Comparison of ENCODE assay signal across 22 mouse cellular contexts in the genomic region with DNA sequence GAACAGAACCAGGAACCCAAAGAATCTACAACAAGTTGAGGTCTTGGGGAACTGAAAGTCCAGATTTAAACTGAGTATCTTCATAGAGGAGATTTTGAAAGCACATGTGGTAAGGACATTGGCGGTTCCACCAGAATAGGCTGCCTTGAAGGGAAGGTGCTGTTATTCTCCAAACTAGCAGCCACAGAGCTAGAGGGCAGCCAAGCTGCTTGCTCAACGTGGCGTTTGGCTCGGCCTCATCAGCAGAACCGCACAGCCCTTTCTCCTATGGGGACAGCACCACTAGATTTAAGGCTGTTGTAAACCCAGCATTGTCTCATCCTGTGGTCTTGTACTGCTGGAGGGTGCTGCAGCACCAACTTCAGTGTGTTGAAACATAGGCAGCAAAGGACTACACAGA. TPM values are rescaled to one million over a fixed set of nuclear protein-coding genes. Genes with fewer than 3 reads are reported as not detected.
DNase-seq lines count a peak whose midpoint lies in the region; TF ChIP-seq lines count a peak whose summit lies in the region.
"Had no signal": no experiment of that assay in that cellular context is flagged by ENCODE, and none has a peak within 500 bp of the region (broad histone marks: within the 10 kb centered on the region; RNA-seq: fewer than 3 reads in every experiment).

No protein-coding gene starts in this region.

- H3K27ac ChIP-seq in spleen, adult 2 months (ENCODE audit: insufficient read depth, low read length) = peak overlapping the region; percentile 65; the same call in 1 of the 2 replicates
- H3K27ac ChIP-seq in bone marrow macrophage, adult 2 months (ENCODE audit: insufficient read depth, low read depth, low read length) = peak overlapping the region; percentile 11
- peak overlapping the region; percentile 52 for H3K27ac ChIP-seq in macrophage
- H3K27ac ChIP-seq: gastrocnemius, adult 2 months; limb, embryonic 13.5 days; stomach, embryonic 15.5 days had no signal

- H3K36me3 ChIP-seq in spleen, adult 2 months (ENCODE audit: control insufficient read depth, insufficient read depth, low read length) = no peaks in the 10 kb centered on the region
- no peaks in the 10 kb centered on the region for H3K36me3 ChIP-seq in macrophage (ENCODE audit: inconsistent target)
- H3K36me3 ChIP-seq: heart, embryonic 12.5 days; limb, embryonic 13.5 days; stomach, embryonic 15.5 days had no signal

- intact Hi-C loops in heart, postnatal 25 days (cut with DNase I) = no loop called here

- peaks cover 19% of the 10 kb centered on the region for H3K4me1 ChIP-seq in spleen, adult 2 months (ENCODE audit: control insufficient read depth, insufficient read depth, insufficient read length)
- H3K4me1 ChIP-seq in bone marrow macrophage, adult 2 months (ENCODE audit: control insufficient read depth, insufficient read depth, low read length) = peaks cover 30% of the 10 kb centered on the region
- H3K4me1 ChIP-seq: heart, embryonic 12.5 days; limb, embryonic 13.5 days; stomach, embryonic 15.5 days had no signal

- TF ChIP-seq POLR2A in spleen, adult 2 months (IDR thresholded peaks at IDR 0.05; ENCODE audit: low read depth, low read length) = no peak
- TF ChIP-seq POLR2A in bone marrow macrophage, adult 2 months (IDR thresholded peaks at IDR 0.05; ENCODE audit: borderline replicate concordance, low read depth, low read length) = no peak

- 39% methylated on average over 5 of the region's 5 CpGs for WGBS in spleen, adult 2 months
- WGBS in macrophage (ENCODE audit: missing documents) = 17% methylated on average over 5 of the region's 5 CpGs

- peak in 1 of 2 experiments; percentile 37 for DNase-seq in spleen, adult 2 months (ENCODE audit: low read depth in 1 of 2, low spot score in 2 of 2)
- DNase-seq in spleen, postnatal 4 days (ENCODE audit: low spot score in 2 of 2) = no peak
- DNase-seq in left cerebral cortex, adult 18-20 months (ENCODE audit: low spot score in 2 of 2) = no peak
- DNase-seq in heart, postnatal 25 days (ENCODE audit: low spot score) = no peak
- DNase-seq in lung, postnatal 25 days (ENCODE audit: low spot score) = no peak
- DNase-seq: adrenal gland, postnatal 25 days; cerebellum, adult 2 months; cerebellum, postnatal 36 days; gastrocnemius, adult 2 months; heart, adult 11 months; heart, postnatal 14 days; kidney, postnatal 36 days; lung, embryonic 14.5 days; lung, postnatal 4 days; midbrain, embryonic 14.5 days; thymus, adult 18-20 months had no signal

- H3K79me2 ChIP-seq in macrophage (ENCODE audit: inconsistent target) = no peaks in the 10 kb centered on the region

- TF ChIP-seq CTCF in spleen, adult 2 months (IDR thresholded peaks at IDR 0.05; ENCODE audit: extremely low read depth, insufficient read depth, insufficient read length, insufficient replicate concordance) = no peak
- TF ChIP-seq CTCF in bone marrow macrophage, adult 2 months (IDR thresholded peaks at IDR 0.05; ENCODE audit: low read depth, low read length) = no peak

- no peak overlapping the region for H3K4me3 ChIP-seq in spleen, adult 2 months (ENCODE audit: extremely low read depth, insufficient read depth, insufficient read length)
- H3K4me3 ChIP-seq in bone marrow macrophage, adult 2 months (ENCODE audit: insufficient read depth, low read length) = no peak overlapping the region
- H3K4me3 ChIP-seq in macrophage (ENCODE audit: inconsistent target) = no peak overlapping the region
- H3K4me3 ChIP-seq: gastrocnemius, adult 2 months; heart, embryonic 12.5 days; limb, embryonic 13.5 days; stomach, embryonic 15.5 days had no signal

- H3K27me3 ChIP-seq in spleen, adult 2 months (ENCODE audit: control insufficient read depth, insufficient read depth, low read length) = no peaks in the 10 kb centered on the region
- H3K27me3 ChIP-seq: Patski; stomach, embryonic 15.5 days had no signal

RNA-seq across cellular contexts. Expression of a gene that starts 8.3 kb away (rescaled TPM):
- 64.9 and 81.3 TPM in 2 replicates for polyA plus RNA-seq in spleen, adult 2 months (2012; rRNA removed)
- polyA plus RNA-seq in bone marrow macrophage, adult 2 months (2012; ENCODE audit: insufficient read depth, insufficient read length, missing spikeins) = 39.5 and 45.3 TPM in 2 replicates
- 100 to 1,000 TPM in 10 of 26 experiments, 10 to 100 TPM in 16; 55.7 to 372 (median 82.7) TPM for total RNA-seq in macrophage (2018; cell fraction: chromatin; rRNA removed)
- total RNA-seq in macrophage (2018; cell fraction: cytosol; rRNA removed) = 10 to 100 TPM; 15.6 to 43.8 (median 25.6) TPM
- 100 to 1,000 TPM in 6 of 26 experiments, 10 to 100 TPM in 20; 37.8 to 160 (median 59.7) TPM for total RNA-seq in macrophage (2018; cell fraction: nucleus; rRNA removed)
- polyA plus RNA-seq in macrophage (2018) = 18.3 to 26.7 TPM (median 26.4 TPM) in 3 replicates
- 10 to 100 TPM; 45.9 to 48.0 TPM for total RNA-seq in left cerebral cortex, adult 18-20 months (2021)
- 1 to 10 TPM; 7.6 to 8.4 TPM for total RNA-seq in heart, postnatal 25 days (2021)

Comparison
In these comparisons a context has a peak if more than half of its experiments do, and no peak if none do; other contexts are left out.
1. H3K27ac ChIP-seq: peak in every context shown above with its lines; median percentile 65 in spleen, adult 2 months; 52 in macrophage; 11 in bone marrow macrophage, adult 2 months.